Mouse (Mus musculus) liver, embryonic 15.5 days (tissue): ENCODE results near the gene Tmc4. TPM values are rescaled to one million over a fixed set of nuclear protein-coding genes. Genes with fewer than 3 reads are reported as not detected.
"Not testable (repeated sequence)": the region's sequence is repeated elsewhere in the genome, so short reads cannot be mapped to it uniquely, and the experiment has no call there.

Experiments used
- ATAC-seq: fragments of 200-750 bp; cut with Nextera tagmentation; 2 replicates; pipeline ENCODE4 v1.8.0; 2017; ENCODE audit warnings: moderate number of reproducible peaks, mild to moderate bottlenecking, moderate library complexity; ENCODE audit not compliant: insufficient read depth
- H3K27ac ChIP-seq: fragments of 300-500 bp; sonication (generic); replicated peaks from 2 replicates; pipeline ENCODE4 v1.5.1; 2015; ENCODE audit warnings: mild to moderate bottlenecking, inconsistent platforms
- H3K27me3 ChIP-seq: fragments of 300-500 bp; sonication (generic); 2 replicates; pipeline ENCODE4 v1.6.1; 2015; ENCODE audit warnings: mild to moderate bottlenecking, inconsistent platforms
- H3K36me3 ChIP-seq: fragments of 300-500 bp; sonication (generic); replicated peaks from 2 replicates; pipeline ENCODE4 v1.6.1; 2015; ENCODE audit warnings: moderate library complexity, mild to moderate bottlenecking, inconsistent platforms
- H3K4me1 ChIP-seq: fragments of 300-500 bp; sonication (generic); replicated peaks from 2 replicates; pipeline ENCODE4 v1.6.1; 2015; ENCODE audit warnings: inconsistent platforms
- H3K4me2 ChIP-seq: fragments of 300-500 bp; sonication (generic); 2 replicates; pipeline ENCODE4 v1.6.1; 2015; ENCODE audit warnings: moderate library complexity, mild to moderate bottlenecking, inconsistent platforms
- H3K4me3 ChIP-seq: fragments of 300-500 bp; sonication (generic); replicated peaks from 2 replicates; pipeline ENCODE4 v1.5.1; 2015; ENCODE audit warnings: mild to moderate bottlenecking, inconsistent platforms
- H3K9ac ChIP-seq: fragments of 300-500 bp; sonication (generic); 2 replicates; pipeline ENCODE4 v1.6.1; 2015; ENCODE audit warnings: moderate library complexity, mild to moderate bottlenecking, inconsistent platforms
- H3K9me3 ChIP-seq: fragments of 300-500 bp; sonication (generic); replicated peaks from 2 replicates; pipeline ENCODE4 v1.6.1; 2016; ENCODE audit warnings: inconsistent platforms
- WGBS: fragments of 180-500 bp; shearing (Covaris S2); methylation state at CpG from one replicate; pipeline ENCODE4 v1.1.7; 2015; ENCODE audit warnings: mixed read lengths; ENCODE audit not compliant: insufficient replicate concordance; 5-methylcytosine and 5-hydroxymethylcytosine counted together
- polyA plus RNA-seq: library from polyadenylated mRNA; unstranded; fragments of >200 nt; fragmentation: Nextera tagmentation; extraction: Ambion mirVana; gene quantifications from 2 replicates; pipeline ENCODE4 v1.2.1, GENCODE M21; 2015

The Tmc4 gene
- polyA plus RNA-seq, 1 experiment from 2014 or later = 4.0 TPM

- ATAC-seq, H3K9me3 ChIP-seq, H3K27me3 ChIP-seq: not testable (repeated sequence)
- Histone ChIP-seq H3K4me1 (peaks cover 31% of the 10 kb centered on the region), H3K27ac (peak overlapping the region; percentile 93), H3K36me3 (peaks cover 36% of the 10 kb centered on the region), H3K4me2 (peak overlapping the region; percentile 83), H3K4me3 (peak overlapping the region; percentile 75), H3K9ac (peak overlapping the region; percentile 66)
- 2% methylated on average over 7 of the region's 7 CpGs for WGBS
Measured at GRCm38 (mm10) chr7:3705461-3705860, 28.1 kb upstream of the Tmc4 start.

- WGBS = under 1% methylated on average over 20 of the region's 20 CpGs
Measured at GRCm38 (mm10) chr7:3704475-3704874, 27.1 kb upstream of the Tmc4 start.

GRCm38 (mm10) chr7:3703879-3704441, 26.6 kb upstream of the Tmc4 start, which contains the start of gene Rps9:
TSS of gene Rps9 (plus strand) at chr7:3703993.
- 1% methylated on average over 42 of the region's 42 CpGs for WGBS
- H3K36me3 ChIP-seq = peaks cover 42% of the 10 kb centered on the region
- peak within 1 kb of the TSS; percentile 75 for H3K4me3 ChIP-seq
- no peaks in the 10 kb centered on the region for H3K9me3 ChIP-seq
- no peaks in the 10 kb centered on the region for H3K27me3 ChIP-seq
- peak within 1 kb of the TSS; percentile 83 for H3K4me2 ChIP-seq
- peaks cover 31% of the 10 kb centered on the region for H3K4me1 ChIP-seq
- ATAC-seq = peak; percentile 89
- peak within 1 kb of the TSS; percentile 66 for H3K9ac ChIP-seq
- H3K27ac ChIP-seq = peak within 1 kb of the TSS; percentile 93

More at GRCm38 (mm10) chr7:3704475-3704874, 27.1 kb upstream of the Tmc4 start:
- Histone ChIP-seq H3K27ac (peak overlapping the region; percentile 93), H3K4me2 (peak overlapping the region; percentile 83), H3K4me1 (peaks cover 31% of the 10 kb centered on the region), H3K36me3 (peaks cover 42% of the 10 kb centered on the region), H3K27me3 (no peaks in the 10 kb centered on the region), H3K9me3 (no peaks in the 10 kb centered on the region), H3K4me3 (peak overlapping the region; percentile 75), H3K9ac (peak overlapping the region; percentile 66)
- peak; percentile 26 for ATAC-seq

GRCm38 (mm10) chr7:3703148-3703878, 26.0 kb upstream of the Tmc4 start:
- Histone ChIP-seq H3K36me3 (peaks cover 44% of the 10 kb centered on the region), H3K4me3 (peak overlapping the region; percentile 75), H3K4me2 (peak overlapping the region; percentile 83), H3K4me1 (peaks cover 31% of the 10 kb centered on the region), H3K9me3 (no peaks in the 10 kb centered on the region), H3K27ac (peak overlapping the region; percentile 93), H3K9ac (peak overlapping the region; percentile 43; the same call in 1 of the 2 replicates), H3K27me3 (no peaks in the 10 kb centered on the region)
- ATAC-seq = peak; percentile 43
- 18% methylated on average over 6 of the region's 6 CpGs for WGBS

- no peaks in the 10 kb centered on the region for H3K9me3 ChIP-seq
- no peak overlapping the region for H3K4me3 ChIP-seq
- H3K9ac ChIP-seq = no peak overlapping the region
- H3K4me2 ChIP-seq = no peak overlapping the region
- no peaks in the 10 kb centered on the region for H3K27me3 ChIP-seq
- peaks cover 14% of the 10 kb centered on the region; the same call in 1 of the 2 replicates for H3K36me3 ChIP-seq
- H3K4me1 ChIP-seq = peaks cover 29% of the 10 kb centered on the region
- ATAC-seq = no peak
- 73% methylated on average over 6 of the region's 6 CpGs for WGBS
- no peak overlapping the region for H3K27ac ChIP-seq
Measured at GRCm38 (mm10) chr7:3698471-3698870, 21.1 kb upstream of the Tmc4 start.

GRCm38 (mm10) chr7:3694949-3695305, 17.6 kb upstream of the Tmc4 start:
- Histone ChIP-seq H3K4me3 (peak overlapping the region; percentile 72), H3K9ac (peak overlapping the region; percentile 74), H3K27ac (peak overlapping the region; percentile 88; the same call in 1 of the 2 replicates), H3K4me1 (peaks cover 40% of the 10 kb centered on the region), H3K4me2 (peak overlapping the region; percentile 94)
- WGBS = 8% methylated on average over 9 of the region's 9 CpGs
- H3K9me3 ChIP-seq, ATAC-seq, H3K36me3 ChIP-seq, H3K27me3 ChIP-seq: not testable (repeated sequence)

- no peaks in the 10 kb centered on the region for H3K9me3 ChIP-seq
- H3K4me3 ChIP-seq = peak overlapping the region; percentile 72
- H3K27ac ChIP-seq = peak overlapping the region; percentile 88
- H3K4me1 ChIP-seq = peaks cover 40% of the 10 kb centered on the region
- H3K27me3 ChIP-seq = no peaks in the 10 kb centered on the region
- WGBS = 1% methylated on average over 55 of the region's 55 CpGs
- H3K9ac ChIP-seq = peak overlapping the region; percentile 74
- 0 out of 2 replicates have a peak, but pooled peaks cover 7% of the 10 kb centered on the region for H3K36me3 ChIP-seq
- peak; percentile 47 for ATAC-seq
- peak overlapping the region; percentile 94 for H3K4me2 ChIP-seq
Measured at GRCm38 (mm10) chr7:3694076-3694948, 17.0 kb upstream of the Tmc4 start.

GRCm38 (mm10) chr7:3693809-3694075, 16.4 kb upstream of the Tmc4 start:
- H3K9ac ChIP-seq = peak overlapping the region; percentile 74
- under 1% methylated on average over 18 of the region's 18 CpGs for WGBS
- ATAC-seq = no peak
- peak overlapping the region; percentile 94 for H3K4me2 ChIP-seq
- no peaks in the 10 kb centered on the region for H3K9me3 ChIP-seq
- peaks cover 40% of the 10 kb centered on the region for H3K4me1 ChIP-seq
- no peaks in the 10 kb centered on the region for H3K27me3 ChIP-seq
- 0 out of 2 replicates have a peak, but pooled peaks cover 7% of the 10 kb centered on the region for H3K36me3 ChIP-seq
- peak overlapping the region; percentile 72 for H3K4me3 ChIP-seq
- peak overlapping the region; percentile 88 for H3K27ac ChIP-seq

GRCm38 (mm10) chr7:3692987-3693808, 15.8 kb upstream of the Tmc4 start, which contains the start of gene Mboat7:
TSS of gene Mboat7 (minus strand) at chr7:3693523.
- under 1% methylated on average over 55 of the region's 55 CpGs for WGBS
- Histone ChIP-seq H3K36me3 (peaks cover 3% of the 10 kb centered on the region; the same call in 1 of the 2 replicates), H3K27me3 (no peaks in the 10 kb centered on the region), H3K9me3 (no peaks in the 10 kb centered on the region), H3K4me1 (peaks cover 40% of the 10 kb centered on the region), H3K9ac (peak within 1 kb of the TSS; percentile 74), H3K4me3 (peak within 1 kb of the TSS; percentile 72), H3K4me2 (peak within 1 kb of the TSS; percentile 94), H3K27ac (peak within 1 kb of the TSS; percentile 88)
- peak; percentile 80 for ATAC-seq

- Histone ChIP-seq H3K27me3 (no peaks in the 10 kb centered on the region), H3K27ac (peak within 1 kb of the TSS; percentile 88), H3K36me3 (peaks cover 2% of the 10 kb centered on the region), H3K4me3 (peak within 1 kb of the TSS; percentile 72), H3K4me1 (peaks cover 40% of the 10 kb centered on the region), H3K9ac (peak within 1 kb of the TSS; percentile 74), H3K9me3 (no peaks in the 10 kb centered on the region), H3K4me2 (peak within 1 kb of the TSS; percentile 94)
- peak; percentile 47 for ATAC-seq
- under 1% methylated on average over 49 of the region's 49 CpGs for WGBS
Measured at GRCm38 (mm10) chr7:3692382-3692986, 15.1 kb upstream of the Tmc4 start, which contains the start of gene Tsen34. TSS of gene Tsen34 (plus strand) at chr7:3692863.
